Mouse (Mus musculus): ENCODE measurements around the gene Pkdcc. TPM values are rescaled to one million over a fixed set of nuclear protein-coding genes. Genes with fewer than 3 reads are reported as not detected.

Gene Pkdcc
- polyA plus RNA-seq (2016; fragmentation: Nextera tagmentation; extraction: Ambion mirVana), result 10.8 and 11.3 TPM in 2 replicates

GRCm38 (mm10) chr17:83214674-83215528 is at the start of gene Pkdcc:
Gene Pkdcc, plus strand, starts transcription at chr17:83215292.
- H3K4me3 ChIP-seq, result peak within 1 kb of the TSS; percentile 82
- H3K27ac ChIP-seq, result peak within 1 kb of the TSS; percentile 70
- H3K4me1 ChIP-seq, result peaks cover 50% of the 10 kb centered on the region
- no peaks in the 10 kb centered on the region for H3K36me3 ChIP-seq
- H3K9ac ChIP-seq, result peak within 1 kb of the TSS; percentile 97
- under 1% methylated on average over 68 of the region's 105 CpGs for WGBS
- H3K9me3 ChIP-seq, result no peaks in the 10 kb centered on the region
- peak within 1 kb of the TSS; percentile 91 for H3K4me2 ChIP-seq (replicated peaks)
- H3K27me3 ChIP-seq (replicated peaks), result peaks cover 3% of the 10 kb centered on the region; the same call in 1 of the 2 replicates
- peak; percentile 79 for ATAC-seq (ENCODE audit: low FRiP score, low read depth)

GRCm38 (mm10) chr17:83166195-83166594 is 48.9 kb upstream of the Pkdcc start:
- peaks cover 15% of the 10 kb centered on the region for H3K4me1 ChIP-seq
- H3K4me2 ChIP-seq (replicated peaks), result no peak overlapping the region
- ATAC-seq (ENCODE audit: low FRiP score, low read depth), result 0 out of 2 replicates have a peak, but pooled peaks have one; percentile 37
- H3K27me3 ChIP-seq (replicated peaks), result peaks cover 2% of the 10 kb centered on the region; the same call in 1 of the 2 replicates
- 54% methylated on average over 5 of the region's 5 CpGs for WGBS
- no peak overlapping the region for H3K27ac ChIP-seq
- no peaks in the 10 kb centered on the region for H3K9me3 ChIP-seq
- no peak overlapping the region for H3K4me3 ChIP-seq
- H3K9ac ChIP-seq, result no peak overlapping the region
- H3K36me3 ChIP-seq, result no peaks in the 10 kb centered on the region

GRCm38 (mm10) chr17:83176146-83176545 is 38.9 kb upstream of the Pkdcc start:
- Histone ChIP-seq H3K4me3 (no peak overlapping the region), H3K4me1 (peaks cover 19% of the 10 kb centered on the region), H3K27me3 (replicated peaks) (no peaks in the 10 kb centered on the region), H3K9ac (no peak overlapping the region), H3K27ac (no peak overlapping the region), H3K4me2 (replicated peaks) (no peak overlapping the region), H3K36me3 (no peaks in the 10 kb centered on the region), H3K9me3 (peaks cover 4% of the 10 kb centered on the region; the same call in 1 of the 2 replicates)
- ATAC-seq (ENCODE audit: low FRiP score, low read depth), result no peak
- 85% methylated on average over 4 of the region's 4 CpGs for WGBS

- 35% methylated on average over 9 of the region's 9 CpGs for WGBS
- ATAC-seq (ENCODE audit: low FRiP score, low read depth), result no peak
- H3K27me3 ChIP-seq (replicated peaks), result no peaks in the 10 kb centered on the region
- no peaks in the 10 kb centered on the region for H3K9me3 ChIP-seq
- H3K27ac ChIP-seq, result no peak overlapping the region
- H3K4me2 ChIP-seq (replicated peaks), result no peak overlapping the region
- H3K4me3 ChIP-seq, result no peak overlapping the region
- H3K36me3 ChIP-seq, result no peaks in the 10 kb centered on the region
- peaks cover 19% of the 10 kb centered on the region for H3K4me1 ChIP-seq
- no peak overlapping the region for H3K9ac ChIP-seq
These were observed 36.5 kb upstream of the Pkdcc start for GRCm38 (mm10) chr17:83178483-83179150.

GRCm38 (mm10) chr17:83179151-83179531 is 36.0 kb upstream of the Pkdcc start:
- no peak overlapping the region for H3K4me3 ChIP-seq
- H3K27ac ChIP-seq, result no peak overlapping the region
- H3K27me3 ChIP-seq (replicated peaks), result no peaks in the 10 kb centered on the region
- no peaks in the 10 kb centered on the region for H3K36me3 ChIP-seq
- H3K9me3 ChIP-seq, result no peaks in the 10 kb centered on the region
- no peak overlapping the region for H3K9ac ChIP-seq
- H3K4me1 ChIP-seq, result peaks cover 19% of the 10 kb centered on the region
- WGBS, result 22% methylated on average over 6 of the region's 6 CpGs
- ATAC-seq (ENCODE audit: low FRiP score, low read depth), result no peak
- H3K4me2 ChIP-seq (replicated peaks), result no peak overlapping the region

- 68% methylated on average over 4 of the region's 4 CpGs for WGBS
- Histone ChIP-seq H3K9ac (no peak overlapping the region), H3K9me3 (no peaks in the 10 kb centered on the region), H3K27ac (no peak overlapping the region), H3K4me1 (peaks cover 19% of the 10 kb centered on the region), H3K4me3 (no peak overlapping the region), H3K36me3 (no peaks in the 10 kb centered on the region), H3K4me2 (replicated peaks) (no peak overlapping the region), H3K27me3 (replicated peaks) (no peaks in the 10 kb centered on the region)
- 0 out of 2 replicates have a peak, but pooled peaks have one; percentile 25 for ATAC-seq (ENCODE audit: low FRiP score, low read depth)
These were observed 35.5 kb upstream of the Pkdcc start for GRCm38 (mm10) chr17:83179569-83179968.

GRCm38 (mm10) chr17:83181086-83181485 is 34.0 kb upstream of the Pkdcc start:
- H3K36me3 ChIP-seq, result no peaks in the 10 kb centered on the region
- no peak for ATAC-seq (ENCODE audit: low FRiP score, low read depth)
- H3K9ac ChIP-seq, result no peak overlapping the region
- H3K27me3 ChIP-seq (replicated peaks), result no peaks in the 10 kb centered on the region
- no peak overlapping the region for H3K4me3 ChIP-seq
- H3K9me3 ChIP-seq, result no peaks in the 10 kb centered on the region
- peaks cover 19% of the 10 kb centered on the region for H3K4me1 ChIP-seq
- H3K27ac ChIP-seq, result no peak overlapping the region
- 79% methylated on average over 7 of the region's 7 CpGs for WGBS
- H3K4me2 ChIP-seq (replicated peaks), result no peak overlapping the region

GRCm38 (mm10) chr17:83181592-83181991 is 33.5 kb upstream of the Pkdcc start:
- 71% methylated on average over 7 of the region's 7 CpGs for WGBS
- ATAC-seq (ENCODE audit: low FRiP score, low read depth), result no peak

GRCm38 (mm10) chr17:83182061-83182664 is 32.9 kb upstream of the Pkdcc start:
- H3K4me2 ChIP-seq (replicated peaks), result no peak overlapping the region
- no peak overlapping the region for H3K4me3 ChIP-seq
- no peaks in the 10 kb centered on the region for H3K27me3 ChIP-seq (replicated peaks)
- H3K9ac ChIP-seq, result no peak overlapping the region
- WGBS, result 80% methylated on average over 8 of the region's 8 CpGs
- H3K36me3 ChIP-seq, result no peaks in the 10 kb centered on the region
- peaks cover 19% of the 10 kb centered on the region for H3K4me1 ChIP-seq
- H3K9me3 ChIP-seq, result no peaks in the 10 kb centered on the region
- H3K27ac ChIP-seq, result no peak overlapping the region
- ATAC-seq (ENCODE audit: low FRiP score, low read depth), result no peak

More at GRCm38 (mm10) chr17:83181592-83181991, 33.5 kb upstream of the Pkdcc start:
- Histone ChIP-seq H3K27ac (no peak overlapping the region), H3K4me1 (peaks cover 19% of the 10 kb centered on the region), H3K9me3 (no peaks in the 10 kb centered on the region), H3K4me2 (replicated peaks) (no peak overlapping the region), H3K4me3 (no peak overlapping the region), H3K36me3 (no peaks in the 10 kb centered on the region), H3K27me3 (replicated peaks) (no peaks in the 10 kb centered on the region), H3K9ac (no peak overlapping the region)

- Histone ChIP-seq H3K9me3 (no peaks in the 10 kb centered on the region), H3K4me3 (no peak overlapping the region), H3K4me1 (peaks cover 19% of the 10 kb centered on the region), H3K27ac (no peak overlapping the region), H3K9ac (no peak overlapping the region), H3K36me3 (no peaks in the 10 kb centered on the region), H3K4me2 (replicated peaks) (no peak overlapping the region), H3K27me3 (replicated peaks) (no peaks in the 10 kb centered on the region)
- ATAC-seq (ENCODE audit: low FRiP score, low read depth), result no peak
- WGBS, result 65% methylated on average over 6 of the region's 6 CpGs
These were observed 32.3 kb upstream of the Pkdcc start for GRCm38 (mm10) chr17:83182780-83183179.

GRCm38 (mm10) chr17:83187751-83188565 is 27.1 kb upstream of the Pkdcc start:
- Histone ChIP-seq H3K9ac (no peak overlapping the region), H3K4me1 (no peaks in the 10 kb centered on the region), H3K27me3 (replicated peaks) (0 out of 2 replicates have a peak, but pooled peaks cover 3% of the 10 kb centered on the region), H3K27ac (no peak overlapping the region), H3K4me2 (replicated peaks) (no peak overlapping the region), H3K4me3 (no peak overlapping the region), H3K36me3 (no peaks in the 10 kb centered on the region), H3K9me3 (no peaks in the 10 kb centered on the region)
- peak; percentile 61; the same call in 1 of the 2 replicates for ATAC-seq (ENCODE audit: low FRiP score, low read depth)
- WGBS, result 44% methylated on average over 11 of the region's 11 CpGs

All from neural tube, embryonic 12.5 days (tissue).